Mouse (Mus musculus): ENCODE results near the gene Gm15155. TPM values are rescaled to one million over a fixed set of nuclear protein-coding genes. Genes with fewer than 3 reads are reported as not detected.
A peak's percentile ranks its signal among the peaks of the same experiment; 100 is the strongest.

Gm15155 gene
- not detected in 2 replicates for polyA plus RNA-seq (2016; fragmentation: Nextera tagmentation; extraction: Ambion mirVana)

- WGBS: 29% methylated on average over 19 of the region's 19 CpGs
- Histone ChIP-seq H3K27ac (peak within 1 kb of the TSS; percentile 35; the same call in 1 of the 2 replicates), H3K4me1 (peaks cover 20% of the 10 kb centered on the region; the same call in 1 of the 2 replicates), H3K4me3 (peak within 1 kb of the TSS; percentile 58), H3K9me3 (no peaks in the 10 kb centered on the region), H3K27me3 (ENCODE audit: poor library complexity, severe bottlenecking) (peaks cover 65% of the 10 kb centered on the region), H3K36me3 (replicated peaks) (no peaks in the 10 kb centered on the region)
- DNase-seq (ENCODE audit: extremely low spot score, low spot score): peak; percentile 15
Observed at GRCm38 (mm10) chrX:155624341-155624841, at the start of gene Gm15155. Gene Gm15155, plus strand, starts transcription at chrX:155624741.

- H3K9me3 ChIP-seq: no peaks in the 10 kb centered on the region
- no peak overlapping the region for H3K27ac ChIP-seq
- no peaks in the 10 kb centered on the region for H3K36me3 ChIP-seq (replicated peaks)
- H3K27me3 ChIP-seq (ENCODE audit: poor library complexity, severe bottlenecking): no peaks in the 10 kb centered on the region
- no peak overlapping the region for H3K4me3 ChIP-seq
- H3K4me1 ChIP-seq: no peaks in the 10 kb centered on the region
- no peak for DNase-seq (ENCODE audit: extremely low spot score, low spot score)
Observed at GRCm38 (mm10) chrX:155579791-155580190, 44.8 kb upstream of the Gm15155 start.

- Histone ChIP-seq H3K27ac (no peak overlapping the region), H3K36me3 (replicated peaks) (no peaks in the 10 kb centered on the region), H3K27me3 (ENCODE audit: poor library complexity, severe bottlenecking) (no peaks in the 10 kb centered on the region), H3K4me3 (no peak overlapping the region), H3K9me3 (no peaks in the 10 kb centered on the region), H3K4me1 (no peaks in the 10 kb centered on the region)
- 91% methylated on average over 2 of the region's 2 CpGs for WGBS
- DNase-seq (ENCODE audit: extremely low spot score, low spot score): no peak
Observed at GRCm38 (mm10) chrX:155584586-155584985, 40.0 kb upstream of the Gm15155 start.

DNA sequence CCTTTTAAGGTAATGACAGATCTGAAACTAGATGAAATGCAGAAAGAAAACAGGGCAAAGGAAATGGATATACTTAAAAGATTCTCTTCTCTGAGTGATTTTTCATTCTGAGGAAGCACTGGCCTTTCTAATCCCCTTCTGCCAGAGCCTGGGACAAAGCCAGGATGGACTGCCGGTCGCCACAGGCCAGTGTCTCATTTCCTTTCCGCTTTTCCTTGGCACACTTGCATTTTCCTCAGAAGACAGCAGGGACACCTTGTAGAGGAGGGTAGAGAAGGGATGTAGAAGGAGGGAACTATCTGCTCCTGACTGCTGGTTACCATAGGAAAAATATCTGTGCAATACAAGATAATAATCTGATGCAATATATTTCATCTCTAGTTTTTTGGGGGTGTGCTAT is 33.1 kb upstream of the Gm15155 start:
- H3K4me3 ChIP-seq: no peak overlapping the region
- no peaks in the 10 kb centered on the region for H3K4me1 ChIP-seq
- no peak for DNase-seq (ENCODE audit: extremely low spot score, low spot score)
- WGBS: 80% methylated on average over 3 of the region's 3 CpGs
- no peaks in the 10 kb centered on the region for H3K9me3 ChIP-seq
- no peaks in the 10 kb centered on the region for H3K36me3 ChIP-seq (replicated peaks)
- H3K27ac ChIP-seq: no peak overlapping the region
- no peaks in the 10 kb centered on the region for H3K27me3 ChIP-seq (ENCODE audit: poor library complexity, severe bottlenecking)

DNA sequence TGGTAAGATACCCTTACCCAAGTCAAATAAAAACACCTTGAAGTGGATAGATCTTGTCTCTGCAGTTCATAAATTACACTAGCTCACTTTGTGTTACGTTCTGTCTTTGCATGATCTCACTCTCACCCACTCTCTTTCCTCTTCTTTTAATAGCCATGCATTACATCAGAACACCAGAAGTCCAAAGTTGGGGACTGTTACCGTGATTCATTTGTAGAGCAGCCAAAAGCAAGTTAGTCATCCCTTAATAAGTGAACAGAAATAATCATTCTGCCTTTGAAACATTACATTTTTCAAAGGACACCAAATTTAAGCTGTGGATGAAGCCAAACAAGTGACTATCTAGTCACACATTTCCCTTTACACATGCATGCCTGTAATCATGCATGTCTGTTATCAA is 32.1 kb upstream of the Gm15155 start:
- no peak for DNase-seq (ENCODE audit: extremely low spot score, low spot score)

GRCm38 (mm10) chrX:155594685-155595084 is 29.9 kb upstream of the Gm15155 start:
- no peaks in the 10 kb centered on the region for H3K27me3 ChIP-seq (ENCODE audit: poor library complexity, severe bottlenecking)
- no peaks in the 10 kb centered on the region for H3K36me3 ChIP-seq (replicated peaks)
- H3K4me1 ChIP-seq: no peaks in the 10 kb centered on the region
- no peak overlapping the region for H3K27ac ChIP-seq
- H3K4me3 ChIP-seq: no peak overlapping the region
- H3K9me3 ChIP-seq: no peaks in the 10 kb centered on the region
- no peak for DNase-seq (ENCODE audit: extremely low spot score, low spot score)
- 38% methylated on average over 1 of the region's 1 CpGs for WGBS

More for the DNA sequence above, 32.1 kb upstream of the Gm15155 start:
- Histone ChIP-seq H3K4me3 (no peak overlapping the region), H3K27ac (no peak overlapping the region), H3K36me3 (replicated peaks) (no peaks in the 10 kb centered on the region), H3K27me3 (ENCODE audit: poor library complexity, severe bottlenecking) (no peaks in the 10 kb centered on the region), H3K9me3 (no peaks in the 10 kb centered on the region), H3K4me1 (no peaks in the 10 kb centered on the region)
- WGBS: 82% methylated on average over 2 of the region's 2 CpGs

DNA sequence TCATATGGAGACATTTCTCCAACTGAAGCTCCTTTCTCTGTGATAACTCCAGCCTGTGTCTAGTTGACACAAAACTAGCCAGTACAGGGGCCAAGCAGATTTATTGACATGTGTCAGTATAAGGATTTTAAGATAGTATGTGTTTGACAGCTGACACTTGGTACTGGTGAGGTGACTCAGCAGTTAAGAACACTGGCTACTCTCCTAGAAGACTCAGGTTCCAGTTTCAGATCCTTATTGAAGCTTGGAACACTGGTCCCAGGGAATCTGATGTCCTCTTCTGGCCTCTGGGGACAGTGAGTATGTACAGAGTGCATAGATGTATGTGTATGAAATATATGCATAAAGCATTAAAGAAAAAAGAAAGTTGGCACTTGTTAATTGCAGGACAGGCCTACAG is 28.2 kb upstream of the Gm15155 start:
- H3K4me3 ChIP-seq: no peak overlapping the region
- H3K36me3 ChIP-seq (replicated peaks): no peaks in the 10 kb centered on the region
- no peaks in the 10 kb centered on the region for H3K9me3 ChIP-seq
- no peak for DNase-seq (ENCODE audit: extremely low spot score, low spot score)
- H3K4me1 ChIP-seq: no peaks in the 10 kb centered on the region
- no peaks in the 10 kb centered on the region for H3K27me3 ChIP-seq (ENCODE audit: poor library complexity, severe bottlenecking)
- H3K27ac ChIP-seq: no peak overlapping the region

- Histone ChIP-seq H3K9me3 (no peaks in the 10 kb centered on the region), H3K4me1 (no peaks in the 10 kb centered on the region), H3K4me3 (no peak overlapping the region), H3K27ac (no peak overlapping the region), H3K36me3 (replicated peaks) (no peaks in the 10 kb centered on the region), H3K27me3 (ENCODE audit: poor library complexity, severe bottlenecking) (no peaks in the 10 kb centered on the region)
- WGBS: 93% methylated on average over 2 of the region's 2 CpGs
- no peak for DNase-seq (ENCODE audit: extremely low spot score, low spot score)
Observed at GRCm38 (mm10) chrX:155601196-155601595, 23.3 kb upstream of the Gm15155 start.

DNA sequence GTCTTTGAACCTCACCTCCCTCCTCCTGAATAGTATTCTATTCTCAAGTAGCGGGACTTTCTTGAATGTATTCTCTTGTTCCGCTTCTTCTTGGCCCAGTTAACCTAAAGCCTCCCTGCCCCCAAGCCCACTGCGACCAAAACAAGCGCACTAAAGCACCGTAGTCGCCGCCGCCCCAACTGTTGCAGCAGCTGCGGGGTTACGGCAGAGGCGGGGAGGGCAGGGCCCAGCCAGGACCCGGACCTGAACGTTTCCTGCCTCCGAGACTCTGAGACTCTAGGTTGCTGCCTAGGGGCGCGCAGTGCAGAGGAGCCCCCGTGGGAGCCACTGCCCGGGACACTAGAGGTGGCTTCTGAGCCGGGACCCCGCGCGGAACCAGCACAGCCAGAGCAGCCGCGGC is 2.0 kb upstream of the Gm15155 start:
- DNase-seq (ENCODE audit: extremely low spot score, low spot score): no peak
- WGBS: 20% methylated on average over 24 of the region's 24 CpGs
- H3K27me3 ChIP-seq (ENCODE audit: poor library complexity, severe bottlenecking): peaks cover 65% of the 10 kb centered on the region
- no peaks in the 10 kb centered on the region for H3K9me3 ChIP-seq
- no peak overlapping the region for H3K27ac ChIP-seq
- H3K4me3 ChIP-seq: peak overlapping the region; percentile 58
- no peaks in the 10 kb centered on the region for H3K36me3 ChIP-seq (replicated peaks)
- H3K4me1 ChIP-seq: peaks cover 20% of the 10 kb centered on the region; the same call in 1 of the 2 replicates

DNA sequence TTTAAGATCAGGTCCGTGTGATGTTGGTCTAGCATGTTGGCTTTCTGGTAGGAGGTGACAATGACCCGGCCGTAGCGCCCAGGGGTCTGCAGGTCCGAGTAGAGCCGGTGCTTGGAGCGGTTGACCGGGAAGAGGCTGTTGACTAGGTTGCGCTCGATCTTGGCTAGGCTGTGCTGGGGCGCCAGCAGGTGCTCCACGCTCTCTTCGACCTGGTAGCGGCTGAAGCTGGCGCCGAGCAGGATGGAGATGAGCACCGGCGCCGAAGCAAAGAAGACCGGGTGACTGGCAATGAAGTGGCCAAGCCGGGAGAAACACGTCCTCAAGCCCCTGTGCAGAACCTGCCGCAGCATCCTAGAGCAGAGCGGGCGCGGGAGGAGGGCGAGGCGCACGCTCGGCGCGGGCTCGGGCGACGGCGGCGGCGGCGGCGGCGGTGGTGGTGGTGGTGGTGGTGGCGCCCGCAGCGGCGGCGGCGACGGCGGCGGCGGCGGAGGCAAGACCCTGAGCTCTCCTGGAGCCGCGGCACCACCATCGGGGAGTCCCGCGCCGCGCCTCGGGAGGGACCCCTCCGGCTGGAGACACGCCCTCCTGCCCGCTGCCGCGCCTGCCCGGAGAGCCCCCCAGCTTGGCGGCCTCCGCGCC is 1.5 kb upstream of the Gm15155 start:
- peaks cover 20% of the 10 kb centered on the region; the same call in 1 of the 2 replicates for H3K4me1 ChIP-seq
- H3K27me3 ChIP-seq (ENCODE audit: poor library complexity, severe bottlenecking): peaks cover 65% of the 10 kb centered on the region
- no peaks in the 10 kb centered on the region for H3K36me3 ChIP-seq (replicated peaks)
- DNase-seq (ENCODE audit: extremely low spot score, low spot score): peak; percentile 21
- peak overlapping the region; percentile 58 for H3K4me3 ChIP-seq
- no peaks in the 10 kb centered on the region for H3K9me3 ChIP-seq
- H3K27ac ChIP-seq: peak overlapping the region; percentile 35; the same call in 1 of the 2 replicates
- 8% methylated on average over 36 of the region's 69 CpGs for WGBS

DNA sequence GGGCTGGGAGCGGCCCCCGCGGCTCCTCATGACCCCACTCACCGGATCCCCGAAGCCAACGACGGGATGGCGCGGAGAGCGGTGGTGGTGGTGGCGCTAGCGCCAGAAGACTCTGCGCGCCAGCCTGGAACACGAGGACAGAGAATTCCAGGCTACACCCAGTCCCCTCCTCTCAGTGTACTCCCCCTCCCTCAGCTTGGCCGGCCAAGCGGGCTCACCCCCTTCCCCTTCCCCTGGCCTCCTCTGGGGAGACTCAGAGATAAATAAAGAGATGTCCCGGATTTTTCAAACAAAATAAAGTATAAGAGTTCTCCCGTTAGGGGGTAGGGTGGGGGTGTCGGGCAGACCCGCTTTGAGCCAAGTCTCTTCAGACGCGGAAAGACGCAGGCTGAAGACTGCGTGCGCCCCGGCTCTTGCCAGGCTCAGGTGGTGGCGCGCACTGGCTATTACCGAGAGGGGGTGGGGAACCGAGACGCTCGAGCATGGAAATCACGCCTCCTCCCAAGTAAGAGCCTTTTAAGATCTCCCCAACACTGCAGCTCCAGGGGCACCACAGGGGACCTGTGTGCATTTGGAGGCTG is 750 bp upstream of the Gm15155 start, which contains the start of gene Ptchd1:
TSS of gene Ptchd1 (minus strand) at position 114 of the 581 bp plus-strand sequence.
- H3K9me3 ChIP-seq: no peaks in the 10 kb centered on the region
- DNase-seq (ENCODE audit: extremely low spot score, low spot score): peak; percentile 17
- H3K27ac ChIP-seq: peak within 1 kb of the TSS; percentile 35; the same call in 1 of the 2 replicates
- H3K27me3 ChIP-seq (ENCODE audit: poor library complexity, severe bottlenecking): peaks cover 65% of the 10 kb centered on the region
- WGBS: 23% methylated on average over 34 of the region's 34 CpGs
- peak within 1 kb of the TSS; percentile 58 for H3K4me3 ChIP-seq
- no peaks in the 10 kb centered on the region for H3K36me3 ChIP-seq (replicated peaks)
- peaks cover 20% of the 10 kb centered on the region; the same call in 1 of the 2 replicates for H3K4me1 ChIP-seq

- Histone ChIP-seq H3K27ac (no peak overlapping the region), H3K4me3 (peak overlapping the region; percentile 58), H3K9me3 (no peaks in the 10 kb centered on the region), H3K4me1 (peaks cover 20% of the 10 kb centered on the region; the same call in 1 of the 2 replicates), H3K27me3 (ENCODE audit: poor library complexity, severe bottlenecking) (peaks cover 65% of the 10 kb centered on the region), H3K36me3 (replicated peaks) (no peaks in the 10 kb centered on the region)
- no peak for DNase-seq (ENCODE audit: extremely low spot score, low spot score)
- WGBS: 22% methylated on average over 15 of the region's 15 CpGs
Observed at GRCm38 (mm10) chrX:155624895-155625294, 354 bp downstream of the Gm15155 start.

DNA sequence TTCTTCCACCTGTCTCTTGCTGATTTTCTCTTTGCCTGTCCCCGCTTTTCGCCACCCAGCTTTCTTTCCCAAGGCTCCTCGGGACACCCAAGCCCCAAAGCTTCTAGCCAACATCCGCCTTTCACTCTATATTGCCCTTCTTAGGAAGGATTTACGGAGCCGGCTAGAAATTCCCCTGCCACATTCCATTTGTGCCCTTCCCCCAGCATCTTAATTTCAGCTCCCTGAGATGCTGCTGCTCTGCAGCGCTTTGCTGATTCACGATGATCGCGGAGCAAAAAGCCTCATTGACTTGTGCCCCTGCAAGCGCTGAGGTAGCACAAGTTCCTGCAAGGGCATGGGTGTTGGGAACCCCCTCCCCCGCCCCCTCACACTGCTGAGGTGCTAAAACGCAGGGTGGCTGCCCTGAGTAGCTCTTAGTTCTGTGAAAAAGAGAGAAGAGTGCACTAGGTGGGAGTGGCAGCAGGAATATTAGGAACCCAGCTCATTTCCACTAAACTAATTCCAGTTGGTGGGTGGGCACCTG is 1.2 kb downstream of the Gm15155 start:
- peak; percentile 16 for DNase-seq (ENCODE audit: extremely low spot score, low spot score)
- Histone ChIP-seq H3K27me3 (ENCODE audit: poor library complexity, severe bottlenecking) (peaks cover 63% of the 10 kb centered on the region), H3K27ac (no peak overlapping the region), H3K4me1 (peaks cover 20% of the 10 kb centered on the region; the same call in 1 of the 2 replicates), H3K36me3 (replicated peaks) (no peaks in the 10 kb centered on the region), H3K4me3 (peak overlapping the region; percentile 18; the same call in 1 of the 2 replicates), H3K9me3 (no peaks in the 10 kb centered on the region)
- WGBS: 11% methylated on average over 13 of the region's 13 CpGs
